Mouse (Mus musculus): ENCODE measurements around the gene Palm2.
"Not testable (repeated sequence)": the region's sequence is repeated elsewhere in the genome, so short reads cannot be mapped to it uniquely, and the experiment has no call there.

- TF ChIP-seq CTCF (IDR thresholded peaks at IDR 0.05; ENCODE audit: borderline replicate concordance, extremely low read depth, insufficient read depth, insufficient read length); POLR2A (IDR thresholded peaks at IDR 0.05; ENCODE audit: borderline replicate concordance, extremely low read depth, insufficient read depth, insufficient read length, poor library complexity, severe bottlenecking): not testable (repeated sequence)
These were observed 21.7 kb upstream of the Palm2 start for GRCm38 (mm10) chr4:57412385-57412784.

Measured in brain, embryonic 14.5 days (tissue).